Mouse (Mus musculus) gonadal fat pad, adult 2 months (tissue): ENCODE measurements around the gene Olfr823. TPM values are rescaled to one million over a fixed set of nuclear protein-coding genes. Genes with fewer than 3 reads are reported as not detected.
"Not testable (repeated sequence)": the region's sequence is repeated elsewhere in the genome, so short reads cannot be mapped to it uniquely, and the experiment has no call there.

ENCODE experiments used
- DNase-seq: peaks from one replicate; pipeline ENCODE4 v3.0.0-alpha.2; 2012; ENCODE audit warnings: low read depth
- polyA plus RNA-seq: library from polyadenylated mRNA; depleted of rRNA; stranded (reverse); fragments of >200 nt; gene quantifications from 2 replicates; pipeline ENCODE4 v1.2.3, GENCODE M21; 2012; rRNA removed

The Olfr823 gene
- not detected in 2 replicates for polyA plus RNA-seq

GRCm38 (mm10) chr10:130115283-130115682 lies at the start of gene Olfr823:
Gene Olfr823, minus strand, starts transcription at chr10:130115383.
- not testable (repeated sequence) for DNase-seq

GRCm38 (mm10) chr10:130144121-130144520 lies 28.9 kb upstream of the Olfr823 start:
- no peak for DNase-seq

DNA sequence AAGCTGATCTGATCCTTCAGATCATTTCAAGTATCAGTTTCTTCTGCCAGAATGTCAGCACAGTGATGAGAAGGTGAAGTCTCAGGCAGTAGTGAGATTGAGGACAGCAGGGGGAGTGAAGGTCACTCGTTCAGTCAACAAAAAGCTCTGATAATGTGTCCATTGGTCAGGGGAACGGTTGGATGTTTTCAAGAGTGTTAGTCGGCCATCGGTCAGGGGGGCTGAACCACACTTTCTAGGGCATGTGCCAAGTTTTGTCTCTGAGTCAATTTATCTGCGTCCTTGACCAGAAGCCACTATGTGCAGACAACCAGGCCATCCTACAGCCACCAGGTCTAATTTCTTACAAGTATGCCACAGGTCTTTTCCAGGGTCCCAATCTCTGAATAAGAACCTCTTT lies 27.3 kb upstream of the Olfr823 start:
- not testable (repeated sequence) for DNase-seq

GRCm38 (mm10) chr10:130134811-130135210 lies 19.6 kb upstream of the Olfr823 start:
- DNase-seq = no peak

DNA sequence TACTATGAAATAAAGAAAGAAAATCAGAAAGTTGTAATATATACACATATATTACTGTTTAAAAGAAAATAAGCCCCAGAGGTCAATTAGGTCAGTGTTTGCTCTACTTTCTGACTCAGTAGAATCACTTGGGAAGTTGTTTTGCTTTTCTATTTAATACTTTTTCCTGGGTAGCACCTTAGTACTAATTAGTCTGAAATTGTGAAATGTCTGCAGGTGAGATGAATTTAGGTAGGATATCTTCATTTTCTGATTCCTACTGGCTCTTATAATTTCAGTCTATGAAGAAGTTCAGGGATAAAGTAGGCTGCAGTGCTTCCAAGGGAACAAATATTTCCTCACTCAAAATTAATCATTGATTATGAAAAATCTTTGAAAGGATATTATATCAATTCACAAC lies 14.7 kb upstream of the Olfr823 start, which contains the start of gene Olfr824:
Olfr824 (minus strand) TSS at position 101 of the 400 bp plus-strand sequence.
- not testable (repeated sequence) for DNase-seq

DNA sequence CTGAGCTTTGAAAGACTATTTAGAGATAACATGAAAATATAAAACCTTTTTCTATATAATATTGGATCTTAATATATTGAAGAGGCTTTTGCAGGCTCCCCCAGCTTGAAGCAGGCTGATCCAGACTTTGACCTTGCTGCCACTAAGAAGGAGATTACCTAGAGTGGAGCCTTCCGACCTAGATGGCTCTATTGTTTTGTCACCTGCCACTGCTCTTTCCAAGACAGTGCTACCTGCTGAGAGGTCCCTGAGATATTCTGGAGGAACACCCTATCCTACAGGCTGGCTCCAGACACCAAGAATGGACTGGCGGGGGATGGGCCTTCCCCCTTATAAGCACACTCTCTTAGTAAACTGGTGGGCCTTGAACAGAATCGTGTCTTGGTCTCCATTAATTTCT lies 862 bp upstream of the Olfr823 start:
- DNase-seq = not testable (repeated sequence)

- DNase-seq = no peak
These were observed 19.1 kb downstream of the Olfr823 start for GRCm38 (mm10) chr10:130096104-130096503.

GRCm38 (mm10) chr10:130092838-130093440 lies 22.2 kb downstream of the Olfr823 start:
- no peak for DNase-seq

- DNase-seq = no peak
These were observed 44.3 kb downstream of the Olfr823 start, which contains the start of gene Olfr822 for GRCm38 (mm10) chr10:130070910-130071309. Gene Olfr822, plus strand, starts transcription at chr10:130071210.

Other genes with a start within 250 kb of the Olfr823 start
- not detected in 2 replicates for gene Olfr814, start 235.5 kb downstream of the Olfr823 start, polyA plus RNA-seq
- not detected in 2 replicates for gene Olfr815, start 209.5 kb downstream of the Olfr823 start, polyA plus RNA-seq
- gene Olfr816, start 199.8 kb downstream of the Olfr823 start, polyA plus RNA-seq = not detected in 2 replicates
- gene Olfr818, start 166.3 kb downstream of the Olfr823 start, polyA plus RNA-seq = not detected in 2 replicates
- gene Olfr819, start 148.1 kb downstream of the Olfr823 start, polyA plus RNA-seq = not detected in 2 replicates
- not detected in 2 replicates for gene Olfr247, start 139.2 kb downstream of the Olfr823 start, polyA plus RNA-seq
- not detected in 2 replicates for gene Gm10310, start 130.3 kb downstream of the Olfr823 start, polyA plus RNA-seq
- gene Olfr820, start 102.8 kb downstream of the Olfr823 start, polyA plus RNA-seq = not detected in 2 replicates
- not detected in 2 replicates for gene Olfr821, start 85.0 kb downstream of the Olfr823 start, polyA plus RNA-seq
- not detected in 2 replicates for gene Olfr822, start 44.2 kb downstream of the Olfr823 start, polyA plus RNA-seq
- gene Olfr824, start 14.6 kb upstream of the Olfr823 start, polyA plus RNA-seq = not detected in 2 replicates
- gene Olfr825, start 51.4 kb upstream of the Olfr823 start, polyA plus RNA-seq = not detected in 2 replicates
- gene Olfr826, start 68.8 kb upstream of the Olfr823 start, polyA plus RNA-seq = not detected in 2 replicates
- gene Olfr827, start 99.0 kb upstream of the Olfr823 start, polyA plus RNA-seq = not detected in 2 replicates
- gene Neurod4, start 164.9 kb upstream of the Olfr823 start, polyA plus RNA-seq = not detected in 2 replicates
- 0.26 and 0.61 TPM in 2 replicates for gene Tespa1, start 207.5 kb upstream of the Olfr823 start, polyA plus RNA-seq